Mouse (Mus musculus): ENCODE data around the gene Nek1.
A peak's percentile ranks its signal among the peaks of the same experiment; 100 is the strongest.
"Not testable (repeated sequence)": the region's sequence is repeated elsewhere in the genome, so short reads cannot be mapped to it uniquely, and the experiment has no call there.

Nek1 gene

GRCm38 (mm10) chr8:60983688-60984079, 9.3 kb upstream of the Nek1 start:
- DNase-seq (ENCODE audit: extremely low read depth, insufficient read length, low spot score), result no peak

GRCm38 (mm10) chr8:60984260-60985010, 8.6 kb upstream of the Nek1 start:
- DNase-seq (ENCODE audit: extremely low read depth, insufficient read length, low spot score), result not testable (repeated sequence)

GRCm38 (mm10) chr8:60992561-60992909, 460 bp upstream of the Nek1 start:
- DNase-seq (ENCODE audit: extremely low read depth, insufficient read length, low spot score), result peak; percentile 88

GRCm38 (mm10) chr8:60993639-60993986, 618 bp downstream of the Nek1 start:
- no peak for DNase-seq (ENCODE audit: extremely low read depth, insufficient read length, low spot score)

GRCm38 (mm10) chr8:60996468-60996867, 3.5 kb downstream of the Nek1 start:
- no peak for DNase-seq (ENCODE audit: extremely low read depth, insufficient read length, low spot score)

GRCm38 (mm10) chr8:61041951-61042350, 49.0 kb downstream of the Nek1 start:
- no peak for DNase-seq (ENCODE audit: extremely low read depth, insufficient read length, low spot score)

GRCm38 (mm10) chr8:61043874-61044273, 50.9 kb downstream of the Nek1 start:
- DNase-seq (ENCODE audit: extremely low read depth, insufficient read length, low spot score), result no peak

- DNase-seq (ENCODE audit: extremely low read depth, insufficient read length, low spot score), result no peak
These were observed 53.8 kb downstream of the Nek1 start for GRCm38 (mm10) chr8:61046816-61047215.

GRCm38 (mm10) chr8:61053017-61053416, 60.0 kb downstream of the Nek1 start:
- no peak for DNase-seq (ENCODE audit: extremely low read depth, insufficient read length, low spot score)

GRCm38 (mm10) chr8:61054313-61054712, 61.3 kb downstream of the Nek1 start:
- no peak for DNase-seq (ENCODE audit: extremely low read depth, insufficient read length, low spot score)

GRCm38 (mm10) chr8:61056997-61057396, 64.0 kb downstream of the Nek1 start:
- DNase-seq (ENCODE audit: extremely low read depth, insufficient read length, low spot score), result no peak

GRCm38 (mm10) chr8:61059143-61059542, 66.1 kb downstream of the Nek1 start:
- no peak for DNase-seq (ENCODE audit: extremely low read depth, insufficient read length, low spot score)

GRCm38 (mm10) chr8:61060412-61060811, 67.4 kb downstream of the Nek1 start:
- DNase-seq (ENCODE audit: extremely low read depth, insufficient read length, low spot score), result no peak

GRCm38 (mm10) chr8:61075059-61075458, 82.1 kb downstream of the Nek1 start:
- no peak for DNase-seq (ENCODE audit: extremely low read depth, insufficient read length, low spot score)

- DNase-seq (ENCODE audit: extremely low read depth, insufficient read length, low spot score), result no peak
These were observed 117.5 kb downstream of the Nek1 start for GRCm38 (mm10) chr8:61110496-61110895.

GRCm38 (mm10) chr8:61111940-61112339, 118.9 kb downstream of the Nek1 start:
- DNase-seq (ENCODE audit: extremely low read depth, insufficient read length, low spot score), result peak; percentile 46

GRCm38 (mm10) chr8:61121631-61122030, 128.6 kb downstream of the Nek1 start:
- DNase-seq (ENCODE audit: extremely low read depth, insufficient read length, low spot score), result no peak

GRCm38 (mm10) chr8:61127299-61127861, 134.4 kb downstream of the Nek1 start:
- no peak for DNase-seq (ENCODE audit: extremely low read depth, insufficient read length, low spot score)

GRCm38 (mm10) chr8:61132561-61133134, 139.7 kb downstream of the Nek1 start:
- DNase-seq (ENCODE audit: extremely low read depth, insufficient read length, low spot score), result no peak

GRCm38 (mm10) chr8:61141869-61142268, 148.9 kb downstream of the Nek1 start:
- DNase-seq (ENCODE audit: extremely low read depth, insufficient read length, low spot score), result no peak

GRCm38 (mm10) chr8:61142302-61142701, 149.3 kb downstream of the Nek1 start:
- DNase-seq (ENCODE audit: extremely low read depth, insufficient read length, low spot score), result no peak

- DNase-seq (ENCODE audit: extremely low read depth, insufficient read length, low spot score), result no peak
These were observed 149.8 kb downstream of the Nek1 start for GRCm38 (mm10) chr8:61142845-61143244.
